Mouse (Mus musculus) spleen, adult 10 weeks (tissue): ENCODE results near the gene B4galt1. TPM values are rescaled to one million over a fixed set of nuclear protein-coding genes. Genes with fewer than 3 reads are reported as not detected.

Experiments
- polyA plus RNA-seq: library from polyadenylated mRNA; stranded (reverse); fragments of 350-450 nt; fragmentation: Illumina TruSeq; extraction: RNeasy Lipid Tissue Mini Kit (QIAGEN cat#74804); gene quantifications from one replicate; pipeline ENCODE4 v1.2.3, GENCODE M21; 2015; ENCODE audit warnings: low replicate concordance; ENCODE audit not compliant: insufficient read depth

Gene B4galt1
- polyA plus RNA-seq, result 69.1 TPM

DNA sequence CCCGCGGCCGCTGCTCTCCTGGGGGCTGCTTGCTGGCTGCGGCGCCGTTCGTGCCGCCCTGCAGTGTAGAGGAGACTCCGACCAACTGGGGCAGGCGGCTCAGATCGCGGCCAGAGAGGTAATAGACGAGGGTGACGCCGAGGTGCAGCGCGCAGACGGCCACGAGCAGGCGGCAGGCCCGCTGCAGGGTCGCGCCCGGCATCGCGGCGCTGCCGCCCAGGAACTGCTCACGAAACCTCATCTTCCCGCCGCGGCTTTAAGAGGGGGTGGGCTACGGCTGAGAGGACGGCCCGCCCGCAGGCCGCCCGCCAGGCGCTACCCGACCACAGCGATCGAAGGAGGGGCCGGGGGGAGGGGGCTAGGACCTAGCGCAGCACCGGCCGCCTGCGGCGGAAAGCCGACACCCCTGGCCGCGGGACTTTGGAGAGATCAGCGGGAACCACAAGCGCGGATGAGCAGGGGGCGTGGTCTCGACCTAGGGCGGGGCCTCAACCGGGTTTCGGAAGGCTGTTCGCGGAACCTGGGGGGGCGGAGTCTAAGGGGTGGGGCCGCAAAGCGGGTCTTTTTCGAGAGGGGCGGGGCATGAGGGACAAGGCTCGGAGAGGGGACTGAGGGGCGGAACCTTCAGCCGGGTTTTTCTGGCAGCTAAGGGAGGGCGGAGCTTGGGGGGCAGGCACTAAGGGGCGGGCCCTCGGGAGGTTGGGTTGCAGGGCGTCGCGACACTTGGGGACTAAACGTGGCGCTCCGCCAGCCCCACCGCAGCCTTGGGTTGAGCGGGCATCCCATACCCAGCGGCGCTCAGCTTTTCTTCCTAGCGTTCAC, at the start of gene B4galt1:
B4galt1 (minus strand) TSS at position 441 of the 822 bp plus-strand sequence.

DNA sequence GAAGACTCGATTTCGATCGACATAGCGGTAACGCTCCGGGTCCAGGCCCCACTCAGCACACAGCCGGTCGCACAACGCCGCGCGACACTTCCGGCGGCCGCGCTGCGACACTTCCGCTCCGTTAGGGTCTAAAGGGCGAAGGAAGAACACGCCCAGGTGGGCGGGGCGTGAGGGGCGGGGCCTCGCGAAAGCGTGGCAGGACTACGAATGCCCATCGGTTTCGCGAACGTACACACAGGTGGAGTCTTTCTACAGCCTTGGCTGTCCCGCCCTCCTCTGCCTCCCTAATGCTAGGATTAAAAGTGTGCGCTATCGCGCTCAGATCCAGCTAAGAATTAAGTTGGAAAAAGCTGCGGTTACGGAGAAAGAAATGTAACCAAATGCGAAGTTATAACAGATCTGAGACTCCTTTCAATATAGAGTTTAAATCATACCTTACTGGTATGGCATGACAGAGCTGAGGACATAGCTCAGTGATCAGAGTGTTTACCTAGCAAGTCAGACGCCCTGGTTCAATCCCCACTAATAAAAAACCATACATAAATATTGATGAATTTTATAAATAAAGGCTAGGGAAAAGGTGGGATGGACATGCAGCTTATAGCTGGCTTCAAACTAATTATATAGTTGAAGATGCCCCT, 95.9 kb downstream of the B4galt1 start, which contains the start of gene Smu1:
Smu1 (minus strand) TSS at position 144 of the 641 bp plus-strand sequence.

Other genes with a start within 250 kb of the B4galt1 start
- 24.1 TPM for gene Aptx, start 150.8 kb downstream of the B4galt1 start, polyA plus RNA-seq
- 483 TPM for gene Dnaja1, start 131.9 kb downstream of the B4galt1 start, polyA plus RNA-seq
- 90.4 TPM for gene Smu1, start 96.1 kb downstream of the B4galt1 start, polyA plus RNA-seq
- gene Spink4, start 66.0 kb upstream of the B4galt1 start, polyA plus RNA-seq, result not detected
- 119 TPM for gene Bag1, start 94.3 kb upstream of the B4galt1 start, polyA plus RNA-seq
- 102 TPM for gene Chmp5, start 94.4 kb upstream of the B4galt1 start, polyA plus RNA-seq
- 109 TPM for gene Nfx1, start 116.9 kb upstream of the B4galt1 start, polyA plus RNA-seq
- 0.18 TPM for gene Aqp7, start 194.1 kb upstream of the B4galt1 start, polyA plus RNA-seq
- gene Aqp3, start 244.2 kb upstream of the B4galt1 start, polyA plus RNA-seq, result 1.0 TPM